ENCODE assay signal across 8 mouse cellular contexts in genomic region chr7:130965909-130966365, GRCm38 (mm10). TPM values are rescaled to one million over a fixed set of nuclear protein-coding genes. Genes with fewer than 3 reads are reported as not detected.
A peak's percentile ranks its signal among the peaks of the same experiment; 100 is the strongest.
DNase-seq lines count a peak whose midpoint lies in the region; ATAC-seq and TF ChIP-seq lines count a peak whose summit lies in the region.

No protein-coding gene starts in this region.

- TF ChIP-seq CTCF in stomach, postnatal 0 days (IDR thresholded peaks at IDR 0.05; ENCODE audit: low read depth), result peak; percentile 30

- ATAC-seq in midbrain, embryonic 11.5 days (ENCODE audit: low FRiP score), result no peak
- peak; percentile 51; the same call in 1 of the 2 replicates for ATAC-seq in embryonic facial prominence, embryonic 11.5 days (replicated peaks; ENCODE audit: insufficient number of reproducible peaks, low FRiP score, low TSS enrichment, low read depth)
- ATAC-seq in heart, embryonic 15.5 days (replicated peaks; ENCODE audit: insufficient number of reproducible peaks, insufficient read depth, low FRiP score, low read depth), result peak; percentile 38; the same call in 1 of the 2 replicates
- peak; percentile 50 for ATAC-seq in stomach, postnatal 0 days (ENCODE audit: low FRiP score, low TSS enrichment)
- no peak for ATAC-seq in CD4-positive, CD25-positive, alpha-beta regulatory T cell, adult 4 months
- ATAC-seq in megakaryocyte-erythroid progenitor cell, adult 5-6 weeks (replicated peaks; ENCODE audit: low FRiP score, low TSS enrichment, poor library complexity, severe bottlenecking), result no peak

- WGBS in midbrain, embryonic 10.5 days, result 65% methylated on average over 4 of the region's 4 CpGs
- 73% methylated on average over 4 of the region's 4 CpGs for WGBS in midbrain, embryonic 11.5 days
- 48% methylated on average over 4 of the region's 4 CpGs for WGBS in embryonic facial prominence, embryonic 11.5 days
- WGBS in heart, embryonic 15.5 days, result 50% methylated on average over 4 of the region's 4 CpGs
- WGBS in stomach, postnatal 0 days, result 38% methylated on average over 4 of the region's 4 CpGs

- H3K4me2 ChIP-seq in midbrain, embryonic 11.5 days, result no peak overlapping the region
- H3K4me2 ChIP-seq in embryonic facial prominence, embryonic 11.5 days (ENCODE audit: low read depth, low read length), result no peak overlapping the region
- no peak overlapping the region for H3K4me2 ChIP-seq in heart, embryonic 15.5 days
- no peak overlapping the region for H3K4me2 ChIP-seq in stomach, postnatal 0 days (replicated peaks; ENCODE audit: low read depth)

- H3K9ac ChIP-seq in midbrain, embryonic 11.5 days (ENCODE audit: low read length), result no peak overlapping the region
- no peak overlapping the region for H3K9ac ChIP-seq in embryonic facial prominence, embryonic 11.5 days (replicated peaks; ENCODE audit: low read length)
- no peak overlapping the region for H3K9ac ChIP-seq in heart, embryonic 15.5 days
- H3K9ac ChIP-seq in stomach, postnatal 0 days (ENCODE audit: low read length), result no peak overlapping the region

- TF ChIP-seq EP300 in stomach, postnatal 0 days (optimal IDR thresholded peaks at IDR 0.05), result no peak

- no peaks in the 10 kb centered on the region for H3K27me3 ChIP-seq in midbrain, embryonic 10.5 days (ENCODE audit: low read depth, poor library complexity, severe bottlenecking)
- no peaks in the 10 kb centered on the region for H3K27me3 ChIP-seq in midbrain, embryonic 11.5 days (ENCODE audit: control insufficient read depth, insufficient read depth, low read length)
- H3K27me3 ChIP-seq in embryonic facial prominence, embryonic 11.5 days (ENCODE audit: control insufficient read depth, insufficient read depth, low read length), result no peaks in the 10 kb centered on the region
- H3K27me3 ChIP-seq in heart, embryonic 15.5 days, result no peaks in the 10 kb centered on the region
- H3K27me3 ChIP-seq in stomach, postnatal 0 days (ENCODE audit: control insufficient read depth, insufficient read depth, low read length), result no peaks in the 10 kb centered on the region

- DNase-seq in midbrain, embryonic 10.5 days (ENCODE audit: low spot score), result peak; percentile 27
- no peak for DNase-seq in midbrain, embryonic 11.5 days (ENCODE audit: low spot score, missing footprints)
- DNase-seq in embryonic facial prominence, embryonic 11.5 days (ENCODE audit: low spot score), result peak; percentile 75
- DNase-seq in left cerebral cortex, postnatal 4 days, result peak; percentile 69
- DNase-seq in stomach, postnatal 0 days (ENCODE audit: low spot score), result no peak

- no peaks in the 10 kb centered on the region for H3K9me3 ChIP-seq in midbrain, embryonic 10.5 days (replicated peaks)
- no peaks in the 10 kb centered on the region for H3K9me3 ChIP-seq in midbrain, embryonic 11.5 days (ENCODE audit: control insufficient read depth, low read length)
- no peaks in the 10 kb centered on the region for H3K9me3 ChIP-seq in embryonic facial prominence, embryonic 11.5 days (replicated peaks; ENCODE audit: control insufficient read depth, low read length)
- H3K9me3 ChIP-seq in heart, embryonic 15.5 days (replicated peaks), result no peaks in the 10 kb centered on the region
- no peaks in the 10 kb centered on the region for H3K9me3 ChIP-seq in stomach, postnatal 0 days (ENCODE audit: control insufficient read depth, low read length)

- intact Hi-C loops in left cerebral cortex, postnatal 4 days (cut with DNase I), result no loop called here

- H3K27ac ChIP-seq in midbrain, embryonic 10.5 days (replicated peaks), result peak overlapping the region; percentile 59; the same call in 1 of the 2 replicates
- no peak overlapping the region for H3K27ac ChIP-seq in midbrain, embryonic 11.5 days (ENCODE audit: low read depth, low read length)
- 0 out of 2 replicates have a peak overlapping the region, but pooled peaks have one; percentile 2 for H3K27ac ChIP-seq in embryonic facial prominence, embryonic 11.5 days (replicated peaks; ENCODE audit: low read depth, low read length)
- H3K27ac ChIP-seq in heart, embryonic 15.5 days, result peak overlapping the region; percentile 79
- peak overlapping the region; percentile 78 for H3K27ac ChIP-seq in stomach, postnatal 0 days (replicated peaks)

- H3K4me3 ChIP-seq in midbrain, embryonic 10.5 days, result no peak overlapping the region
- no peak overlapping the region for H3K4me3 ChIP-seq in midbrain, embryonic 11.5 days (ENCODE audit: low read depth, low read length)
- no peak overlapping the region for H3K4me3 ChIP-seq in embryonic facial prominence, embryonic 11.5 days (ENCODE audit: low read depth, low read length)
- no peak overlapping the region for H3K4me3 ChIP-seq in heart, embryonic 15.5 days
- H3K4me3 ChIP-seq in stomach, postnatal 0 days (ENCODE audit: low read depth, low read length), result no peak overlapping the region

- no peaks in the 10 kb centered on the region for H3K36me3 ChIP-seq in midbrain, embryonic 10.5 days
- H3K36me3 ChIP-seq in midbrain, embryonic 11.5 days (ENCODE audit: control insufficient read depth, insufficient read depth, low read length), result no peaks in the 10 kb centered on the region
- no peaks in the 10 kb centered on the region for H3K36me3 ChIP-seq in embryonic facial prominence, embryonic 11.5 days (replicated peaks; ENCODE audit: control insufficient read depth, insufficient read depth, low read depth, low read length)
- H3K36me3 ChIP-seq in heart, embryonic 15.5 days, result no peaks in the 10 kb centered on the region
- no peaks in the 10 kb centered on the region for H3K36me3 ChIP-seq in stomach, postnatal 0 days (ENCODE audit: control insufficient read depth, insufficient read depth, low read length)

- H3K4me1 ChIP-seq in midbrain, embryonic 10.5 days, result peaks cover 17% of the 10 kb centered on the region
- H3K4me1 ChIP-seq in midbrain, embryonic 11.5 days (ENCODE audit: control insufficient read depth, insufficient read depth, low read length), result no peaks in the 10 kb centered on the region
- H3K4me1 ChIP-seq in embryonic facial prominence, embryonic 11.5 days (ENCODE audit: control insufficient read depth, insufficient read depth, low read length), result no peaks in the 10 kb centered on the region
- H3K4me1 ChIP-seq in heart, embryonic 15.5 days (replicated peaks), result peaks cover 56% of the 10 kb centered on the region
- H3K4me1 ChIP-seq in stomach, postnatal 0 days (replicated peaks; ENCODE audit: control insufficient read depth, insufficient read depth), result peaks cover 4% of the 10 kb centered on the region; the same call in 1 of the 2 replicates

RNA-seq across cellular contexts. Expression of gene Htra1, which starts 30.0 kb away (rescaled TPM):
- polyA plus RNA-seq in midbrain, embryonic 10.5 days (2016; fragmentation: Nextera tagmentation; extraction: Ambion mirVana), result 2.1 and 3.1 TPM in 2 replicates
- 2.7 and 3.5 TPM in 2 replicates for polyA plus RNA-seq in midbrain, embryonic 11.5 days (2014; fragmentation: Nextera tagmentation; extraction: Ambion mirVana)
- polyA plus RNA-seq in embryonic facial prominence, embryonic 11.5 days (2014; fragmentation: Nextera tagmentation; extraction: Ambion mirVana), result 6.7 and 8.3 TPM in 2 replicates
- polyA plus RNA-seq in heart, embryonic 15.5 days (2015; fragmentation: Nextera tagmentation; extraction: Ambion mirVana), result 78.0 and 80.3 TPM in 2 replicates
- 10 to 100 TPM; 45.2 to 48.8 TPM for total RNA-seq in left cerebral cortex, postnatal 4 days (2021)
- 48.6 and 51.6 TPM in 2 replicates for polyA plus RNA-seq in stomach, postnatal 0 days (2015; fragmentation: Nextera tagmentation; extraction: Ambion mirVana)
- polyA plus RNA-seq in CD4-positive, CD25-positive, alpha-beta regulatory T cell, adult 4 months (2017; shearing (Covaris generic)), result not detected
- total RNA-seq in megakaryocyte-erythroid progenitor cell, adult 5-6 weeks (2014; fragmentation: Nextera tagmentation), result 0.45 TPM in 1 of 2 replicates, not detected in the other
- not detected in 2 replicates for total RNA-seq in megakaryocyte-erythroid progenitor cell, adult 5-6 weeks (2017)

Comparison
In these comparisons a context has a peak if more than half of its experiments do, and no peak if none do; other contexts are left out.
1. DNase-seq: peak in midbrain, embryonic 10.5 days (single experiment), embryonic facial prominence, embryonic 11.5 days (single experiment) and left cerebral cortex, postnatal 4 days (single experiment); none in midbrain, embryonic 11.5 days (single experiment) and stomach, postnatal 0 days (single experiment).
2. ATAC-seq: peak in embryonic facial prominence, embryonic 11.5 days (single experiment), heart, embryonic 15.5 days (single experiment) and stomach, postnatal 0 days (single experiment); none in midbrain, embryonic 11.5 days (single experiment), CD4-positive, CD25-positive, alpha-beta regulatory T cell, adult 4 months (single experiment) and megakaryocyte-erythroid progenitor cell, adult 5-6 weeks (single experiment).